Mouse (Mus musculus) embryonic facial prominence, embryonic 12.5 days (tissue): ENCODE measurements around the gene Hist1h1t. TPM values are rescaled to one million over a fixed set of nuclear protein-coding genes. Genes with fewer than 3 reads are reported as not detected.
"Not testable (repeated sequence)": the region's sequence is repeated elsewhere in the genome, so short reads cannot be mapped to it uniquely, and the experiment has no call there.

ENCODE experiments used
- ATAC-seq: fragments of 200-750 bp; cut with Nextera tagmentation; 2 replicates; pipeline ENCODE4 v1.8.0; 2017; ENCODE audit not compliant: insufficient number of reproducible peaks, insufficient read depth, low FRiP score, low TSS enrichment
- H3K27ac ChIP-seq: fragments of 300-500 bp; sonication (generic); 2 replicates; pipeline ENCODE4 v1.5.1; 2016; ENCODE audit warnings: mild to moderate bottlenecking
- H3K27me3 ChIP-seq: fragments of 300-500 bp; sonication (generic); 2 replicates; pipeline ENCODE4 v1.6.1; 2016; ENCODE audit warnings: mild to moderate bottlenecking, moderate library complexity
- H3K36me3 ChIP-seq: fragments of 300-500 bp; sonication (generic); 2 replicates; pipeline ENCODE4 v1.6.1; 2016; ENCODE audit warnings: mild to moderate bottlenecking
- H3K4me1 ChIP-seq: fragments of 300-500 bp; sonication (generic); 2 replicates; pipeline ENCODE4 v1.6.1; 2016
- H3K4me2 ChIP-seq: fragments of 300-500 bp; sonication (generic); replicated peaks from 2 replicates; pipeline ENCODE4 v1.6.1; 2016; ENCODE audit warnings: mild to moderate bottlenecking, moderate library complexity
- H3K4me3 ChIP-seq: fragments of 300-500 bp; sonication (generic); 2 replicates; pipeline ENCODE4 v1.5.1; 2016; ENCODE audit warnings: mild to moderate bottlenecking
- H3K9ac ChIP-seq: fragments of 300-500 bp; sonication (generic); 2 replicates; pipeline ENCODE4 v1.6.1; 2016; ENCODE audit warnings: mild to moderate bottlenecking, moderate library complexity
- H3K9me3 ChIP-seq: fragments of 300-500 bp; sonication (generic); 2 replicates; pipeline ENCODE4 v1.6.1; 2016; ENCODE audit warnings: mild to moderate bottlenecking, moderate library complexity
- WGBS: fragments of 180-500 bp; shearing (Covaris S2); methylation state at CpG from one replicate; pipeline ENCODE4 v1.1.7; 2016; 5-methylcytosine and 5-hydroxymethylcytosine counted together
- polyA plus RNA-seq: library from polyadenylated mRNA; unstranded; fragments of >200 nt; fragmentation: Nextera tagmentation; extraction: Ambion mirVana; gene quantifications from 2 replicates; pipeline ENCODE4 v1.2.1, GENCODE M21; 2016

Hist1h1t gene
- polyA plus RNA-seq, 1 experiment from 2014 or later, result 0.24 TPM

DNA sequence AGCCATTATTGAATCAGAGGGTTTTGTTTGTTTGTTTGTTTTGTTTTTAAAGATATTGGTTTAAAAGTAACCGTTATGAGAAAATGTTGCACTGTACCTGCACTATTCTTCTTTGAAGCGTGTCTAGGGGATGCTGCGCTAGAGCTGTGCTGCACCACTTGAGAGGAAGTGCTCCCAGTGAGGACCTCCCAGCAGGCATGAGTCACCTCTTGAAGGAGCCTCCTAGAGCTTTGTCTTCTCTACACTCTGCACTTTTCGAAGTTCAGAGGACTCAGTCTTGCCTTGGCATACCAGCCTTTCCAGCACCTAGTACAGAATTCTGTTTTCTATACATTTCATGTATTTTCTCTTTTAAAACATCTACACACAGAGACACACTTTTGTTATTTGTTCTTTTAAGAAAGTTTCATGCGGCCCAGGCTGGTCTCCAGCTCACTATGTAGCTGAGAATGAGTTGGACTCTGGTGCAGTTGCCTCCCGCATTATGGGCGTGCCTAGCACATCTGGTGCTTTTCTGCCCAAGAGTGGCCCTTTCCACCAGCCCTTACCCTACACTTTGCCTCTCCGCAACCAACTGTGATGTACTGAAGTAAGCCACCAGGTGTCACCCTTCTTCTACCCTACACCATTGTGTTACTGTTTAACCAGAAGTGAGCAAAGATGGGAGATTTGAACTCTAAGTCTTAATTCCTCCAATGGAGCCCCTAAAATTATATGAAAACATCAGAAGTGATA, 5.3 kb downstream of the Hist1h1t start:
- Histone ChIP-seq H3K27me3 (no peaks in the 10 kb centered on the region), H3K9me3 (no peaks in the 10 kb centered on the region), H3K4me2 (no peak overlapping the region), H3K4me3 (no peak overlapping the region), H3K27ac (no peak overlapping the region), H3K36me3 (no peaks in the 10 kb centered on the region), H3K4me1 (peaks cover 7% of the 10 kb centered on the region; the same call in 1 of the 2 replicates), H3K9ac (no peak overlapping the region)
- peak; percentile 52; the same call in 1 of the 2 replicates for ATAC-seq
- 33% methylated on average over 8 of the region's 8 CpGs for WGBS

GRCm38 (mm10) chr13:23702220-23702619, 6.6 kb downstream of the Hist1h1t start:
- H3K27ac ChIP-seq, result no peak overlapping the region
- H3K27me3 ChIP-seq, result no peaks in the 10 kb centered on the region
- H3K9me3 ChIP-seq, result no peaks in the 10 kb centered on the region
- no peak for ATAC-seq
- WGBS, result 67% methylated on average over 4 of the region's 4 CpGs
- no peak overlapping the region for H3K9ac ChIP-seq
- H3K4me3 ChIP-seq, result no peak overlapping the region
- no peak overlapping the region for H3K4me2 ChIP-seq
- H3K4me1 ChIP-seq, result peaks cover 7% of the 10 kb centered on the region; the same call in 1 of the 2 replicates
- no peaks in the 10 kb centered on the region for H3K36me3 ChIP-seq

- not testable (repeated sequence) for H3K27ac ChIP-seq, H3K9ac ChIP-seq, H3K36me3 ChIP-seq, H3K4me1 ChIP-seq, H3K4me2 ChIP-seq, H3K4me3 ChIP-seq, ATAC-seq, H3K27me3 ChIP-seq, H3K9me3 ChIP-seq
- 81% methylated on average over 2 of the region's 2 CpGs for WGBS
These were observed 7.2 kb downstream of the Hist1h1t start for GRCm38 (mm10) chr13:23702801-23703200.

- no peak for ATAC-seq
These were observed 10.2 kb downstream of the Hist1h1t start for GRCm38 (mm10) chr13:23705751-23706356.

DNA sequence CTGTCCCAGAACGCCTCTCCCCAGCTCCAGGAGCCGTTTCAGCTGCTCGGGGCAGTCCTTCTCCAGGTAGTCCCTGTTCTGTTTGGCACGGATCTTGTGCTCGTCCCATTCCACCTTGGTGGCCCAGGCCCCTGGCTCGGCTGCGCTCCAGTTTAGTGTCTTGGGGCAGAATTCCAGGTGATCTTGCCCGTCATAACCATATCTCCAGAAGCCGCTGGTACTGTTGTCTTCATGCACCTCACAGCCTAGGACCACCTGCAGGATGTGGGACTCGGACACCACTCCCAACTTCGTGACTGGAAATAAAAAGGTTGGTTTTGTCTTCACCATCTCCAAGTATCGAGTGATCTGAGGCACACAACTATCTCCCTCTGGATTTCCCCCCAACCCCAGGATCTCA, 11.2 kb downstream of the Hist1h1t start:
- H3K9me3 ChIP-seq, result no peaks in the 10 kb centered on the region
- no peak overlapping the region for H3K27ac ChIP-seq
- no peak overlapping the region for H3K9ac ChIP-seq
- no peaks in the 10 kb centered on the region for H3K27me3 ChIP-seq
- no peak overlapping the region for H3K4me2 ChIP-seq
- 93% methylated on average over 12 of the region's 12 CpGs for WGBS
- no peak overlapping the region for H3K4me3 ChIP-seq
- H3K4me1 ChIP-seq, result peaks cover 14% of the 10 kb centered on the region; the same call in 1 of the 2 replicates
- H3K36me3 ChIP-seq, result no peaks in the 10 kb centered on the region
- ATAC-seq, result no peak

More at GRCm38 (mm10) chr13:23705751-23706356, 10.2 kb downstream of the Hist1h1t start:
- Histone ChIP-seq H3K4me1 (peaks cover 14% of the 10 kb centered on the region; the same call in 1 of the 2 replicates), H3K9me3 (no peaks in the 10 kb centered on the region), H3K27me3 (no peaks in the 10 kb centered on the region), H3K36me3 (no peaks in the 10 kb centered on the region), H3K4me3 (no peak overlapping the region), H3K4me2 (no peak overlapping the region), H3K27ac (no peak overlapping the region), H3K9ac (no peak overlapping the region)
- WGBS, result 94% methylated on average over 7 of the region's 7 CpGs

DNA sequence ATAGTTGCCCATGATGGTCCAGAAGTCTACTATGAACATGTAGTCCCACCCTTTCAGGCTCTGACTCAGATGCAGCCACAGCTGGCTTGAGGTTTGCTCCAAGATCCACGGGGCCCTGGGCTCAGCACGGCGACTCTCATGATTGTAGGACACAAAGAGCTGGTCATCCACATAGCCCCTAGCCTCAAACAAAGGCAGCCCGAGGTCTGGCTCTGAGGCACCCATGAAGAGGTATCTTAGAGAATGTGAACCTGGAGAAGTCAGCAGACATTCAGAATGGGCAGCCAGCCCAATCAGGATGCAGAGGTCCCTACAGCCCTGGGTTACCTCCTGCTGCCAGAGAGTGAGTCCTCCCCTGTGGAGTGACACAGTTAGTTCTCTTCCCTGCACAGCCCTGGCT, 12.4 kb downstream of the Hist1h1t start:
- ATAC-seq, result no peak
- Histone ChIP-seq H3K27me3 (no peaks in the 10 kb centered on the region), H3K4me2 (no peak overlapping the region), H3K4me3 (no peak overlapping the region), H3K9me3 (no peaks in the 10 kb centered on the region), H3K36me3 (no peaks in the 10 kb centered on the region), H3K4me1 (peaks cover 14% of the 10 kb centered on the region; the same call in 1 of the 2 replicates), H3K9ac (no peak overlapping the region), H3K27ac (no peak overlapping the region)
- 87% methylated on average over 4 of the region's 4 CpGs for WGBS

DNA sequence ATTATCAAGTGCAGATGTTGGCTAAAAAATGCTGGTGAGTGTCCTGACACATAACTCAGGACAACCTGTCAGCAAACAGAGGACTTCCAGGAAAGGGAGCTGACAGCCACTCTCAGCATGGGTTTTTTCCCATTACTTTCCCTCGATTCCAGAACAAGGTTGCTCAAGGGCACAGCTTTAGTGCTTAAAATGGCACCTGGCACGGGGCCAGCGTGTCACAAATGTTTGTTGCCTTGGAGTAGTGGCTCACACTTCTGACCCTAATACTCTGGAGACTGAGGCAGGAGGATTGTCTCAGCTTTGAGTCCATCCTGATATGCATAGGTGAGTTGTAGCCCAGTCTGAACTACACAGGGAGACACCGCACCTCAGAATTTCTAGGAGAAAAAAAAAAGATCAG, 13.0 kb downstream of the Hist1h1t start:
- H3K27ac ChIP-seq, result no peak overlapping the region
- 60% methylated on average over 4 of the region's 4 CpGs for WGBS
- H3K4me1 ChIP-seq, result peaks cover 14% of the 10 kb centered on the region; the same call in 1 of the 2 replicates
- no peak overlapping the region for H3K4me3 ChIP-seq
- ATAC-seq, result no peak
- H3K4me2 ChIP-seq, result no peak overlapping the region
- no peaks in the 10 kb centered on the region for H3K27me3 ChIP-seq
- no peak overlapping the region for H3K9ac ChIP-seq
- H3K9me3 ChIP-seq, result no peaks in the 10 kb centered on the region
- no peaks in the 10 kb centered on the region for H3K36me3 ChIP-seq

DNA sequence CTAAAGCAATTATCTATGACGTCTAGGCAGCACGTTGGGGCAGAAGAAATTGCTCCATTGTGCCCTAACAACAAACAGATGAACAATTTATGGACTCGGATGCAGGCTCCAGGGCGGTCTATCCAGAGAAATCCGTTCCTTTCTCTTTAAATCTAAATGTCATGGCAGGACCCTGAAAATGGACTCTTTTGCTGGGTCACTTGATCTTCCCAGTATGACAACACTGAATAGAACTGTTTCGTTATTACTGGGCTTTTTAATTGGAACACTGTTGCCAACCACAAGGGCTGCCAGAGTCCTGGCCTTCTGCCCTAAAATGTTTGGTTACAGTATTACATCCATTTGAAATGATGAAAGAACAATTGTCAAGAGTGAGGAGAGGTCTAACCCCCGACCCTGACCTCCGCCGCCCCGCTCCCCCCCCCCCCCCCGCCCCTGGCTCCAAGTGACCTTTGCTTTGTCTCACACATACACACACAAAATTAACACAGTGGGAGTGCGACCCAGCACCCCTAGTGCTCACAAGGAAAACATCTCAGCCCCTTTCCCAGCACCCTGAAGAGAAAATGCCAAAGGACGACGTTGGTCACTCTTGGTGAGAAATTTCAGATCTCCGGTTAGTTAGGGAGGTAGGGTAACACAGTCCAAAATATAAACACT, 14.2 kb downstream of the Hist1h1t start:
- 12% methylated on average over 15 of the region's 15 CpGs for WGBS
- Histone ChIP-seq H3K9me3 (no peaks in the 10 kb centered on the region), H3K27me3 (no peaks in the 10 kb centered on the region), H3K4me2 (peak overlapping the region; percentile 62), H3K4me3 (peak overlapping the region; percentile 36), H3K36me3 (no peaks in the 10 kb centered on the region), H3K27ac (no peak overlapping the region), H3K4me1 (peaks cover 14% of the 10 kb centered on the region; the same call in 1 of the 2 replicates), H3K9ac (peak overlapping the region; percentile 43)
- ATAC-seq, result no peak

- Histone ChIP-seq H3K27ac (no peak within 1 kb of the TSS), H3K4me2 (peak within 1 kb of the TSS; percentile 62), H3K27me3 (no peaks in the 10 kb centered on the region), H3K4me3 (peak within 1 kb of the TSS; percentile 36), H3K36me3 (no peaks in the 10 kb centered on the region), H3K9me3 (no peaks in the 10 kb centered on the region), H3K4me1 (peaks cover 14% of the 10 kb centered on the region; the same call in 1 of the 2 replicates), H3K9ac (peak within 1 kb of the TSS; percentile 43)
- no peak for ATAC-seq
- WGBS, result 3% methylated on average over 17 of the region's 17 CpGs
These were observed 14.9 kb downstream of the Hist1h1t start, which contains the start of gene Hfe for GRCm38 (mm10) chr13:23710374-23711089. Hfe (minus strand) TSS chr13:23710854.

- Histone ChIP-seq H3K4me2 (no peak overlapping the region), H3K9me3 (no peaks in the 10 kb centered on the region), H3K36me3 (no peaks in the 10 kb centered on the region), H3K27me3 (no peaks in the 10 kb centered on the region), H3K27ac (no peak overlapping the region), H3K4me1 (no peaks in the 10 kb centered on the region), H3K4me3 (no peak overlapping the region), H3K9ac (no peak overlapping the region)
- 83% methylated on average over 5 of the region's 5 CpGs for WGBS
- no peak for ATAC-seq
These were observed 20.8 kb downstream of the Hist1h1t start for GRCm38 (mm10) chr13:23716261-23717042.

DNA sequence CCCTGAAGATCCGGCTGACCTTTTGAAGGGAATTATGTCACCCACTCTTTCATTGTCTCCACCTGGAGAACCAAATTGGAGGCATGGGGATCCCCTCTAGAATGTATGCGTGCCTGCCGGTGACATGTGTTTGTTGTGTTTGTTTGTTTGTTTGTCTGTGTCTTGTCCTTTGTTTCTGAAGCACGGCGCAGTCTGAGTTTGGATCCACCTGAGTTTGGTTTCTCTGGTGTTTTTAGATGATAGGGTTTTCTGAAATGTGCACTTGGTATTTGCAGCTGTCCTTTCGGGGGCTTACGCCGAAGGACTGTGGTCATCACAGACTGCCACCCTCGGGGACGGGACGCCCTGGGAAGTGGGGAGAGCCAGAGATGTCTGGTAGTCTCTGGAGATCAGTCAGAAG, 21.6 kb downstream of the Hist1h1t start:
- Histone ChIP-seq H3K4me2 (no peak overlapping the region), H3K9ac (no peak overlapping the region), H3K9me3 (no peaks in the 10 kb centered on the region), H3K4me1 (no peaks in the 10 kb centered on the region), H3K36me3 (no peaks in the 10 kb centered on the region), H3K4me3 (no peak overlapping the region), H3K27ac (no peak overlapping the region), H3K27me3 (no peaks in the 10 kb centered on the region)
- no peak for ATAC-seq
- WGBS, result 59% methylated on average over 11 of the region's 11 CpGs
